In genomic region chr13:88822332-88822895, GRCm38 (mm10) we compare ENCODE assay signal across 8 mouse cellular contexts. TPM values are rescaled to one million over a fixed set of nuclear protein-coding genes. Genes with fewer than 3 reads are reported as not detected.
DNase-seq lines count a peak whose midpoint lies in the region; ATAC-seq and TF ChIP-seq lines count a peak whose summit lies in the region.

No protein-coding gene starts in this region.

- H3K36me3 ChIP-seq in kidney, postnatal 0 days (ENCODE audit: insufficient read depth, low read length) = no peaks in the 10 kb centered on the region
- H3K36me3 ChIP-seq in embryonic facial prominence, embryonic 10.5 days (replicated peaks) = no peaks in the 10 kb centered on the region
- H3K36me3 ChIP-seq in intestine, embryonic 14.5 days (ENCODE audit: control insufficient read depth, insufficient read depth, low read length) = no peaks in the 10 kb centered on the region

- H3K4me1 ChIP-seq in kidney, postnatal 0 days (replicated peaks; ENCODE audit: insufficient read depth, low read length) = 0 out of 2 replicates have a peak, but pooled peaks cover 4% of the 10 kb centered on the region
- H3K4me1 ChIP-seq in embryonic facial prominence, embryonic 10.5 days = peaks cover 30% of the 10 kb centered on the region
- peaks cover 6% of the 10 kb centered on the region; the same call in 1 of the 2 replicates for H3K4me1 ChIP-seq in intestine, embryonic 14.5 days (replicated peaks; ENCODE audit: control insufficient read depth, insufficient read depth, low read length)

- no peak overlapping the region for H3K27ac ChIP-seq in kidney, postnatal 0 days
- H3K27ac ChIP-seq in embryonic facial prominence, embryonic 10.5 days (replicated peaks) = peak overlapping the region; percentile 92
- no peak overlapping the region for H3K27ac ChIP-seq in intestine, embryonic 14.5 days (ENCODE audit: low read depth)

- H3K4me3 ChIP-seq in kidney, postnatal 0 days (replicated peaks; ENCODE audit: low read depth, low read length) = peak overlapping the region; percentile 63
- H3K4me3 ChIP-seq in embryonic facial prominence, embryonic 10.5 days = peak overlapping the region; percentile 79
- peak overlapping the region; percentile 71 for H3K4me3 ChIP-seq in intestine, embryonic 14.5 days (ENCODE audit: low read depth, low read length)

- 16% methylated on average over 10 of the region's 10 CpGs for WGBS in kidney, postnatal 0 days
- 3% methylated on average over 10 of the region's 10 CpGs for WGBS in embryonic facial prominence, embryonic 10.5 days
- 13% methylated on average over 10 of the region's 10 CpGs for WGBS in intestine, embryonic 14.5 days

- H3K27me3 ChIP-seq in kidney, postnatal 0 days (ENCODE audit: insufficient read depth, low read length) = 0 out of 2 replicates have a peak, but pooled peaks cover 3% of the 10 kb centered on the region
- peaks cover 21% of the 10 kb centered on the region for H3K27me3 ChIP-seq in embryonic facial prominence, embryonic 10.5 days (replicated peaks; ENCODE audit: low read depth, poor library complexity, severe bottlenecking)
- H3K27me3 ChIP-seq in intestine, embryonic 14.5 days (replicated peaks; ENCODE audit: control insufficient read depth, insufficient read depth, low read length) = no peaks in the 10 kb centered on the region

- ATAC-seq in kidney, postnatal 0 days (replicated peaks; ENCODE audit: low FRiP score, low read depth) = no peak
- no peak for ATAC-seq in intestine, embryonic 14.5 days (replicated peaks; ENCODE audit: low FRiP score, low TSS enrichment, low read depth)

- no peak for TF ChIP-seq CTCF in kidney, postnatal 0 days (IDR thresholded peaks at IDR 0.05; ENCODE audit: low read depth)

- H3K9me3 ChIP-seq in kidney, postnatal 0 days (replicated peaks; ENCODE audit: low read length) = no peaks in the 10 kb centered on the region
- H3K9me3 ChIP-seq in embryonic facial prominence, embryonic 10.5 days = no peaks in the 10 kb centered on the region
- H3K9me3 ChIP-seq in intestine, embryonic 14.5 days (ENCODE audit: control insufficient read depth, low read length) = no peaks in the 10 kb centered on the region

- H3K9ac ChIP-seq in kidney, postnatal 0 days (ENCODE audit: low read depth, low read length) = no peak overlapping the region
- H3K9ac ChIP-seq in intestine, embryonic 14.5 days (ENCODE audit: low read length) = peak overlapping the region; percentile 65; the same call in 1 of the 2 replicates

- no peak for DNase-seq in kidney, postnatal 0 days (ENCODE audit: low spot score)
- no peak for DNase-seq in kidney, postnatal 14 days
- DNase-seq in embryonic facial prominence, embryonic 10.5 days (ENCODE audit: low spot score) = peak; percentile 36
- DNase-seq in intestine, embryonic 14.5 days (ENCODE audit: low spot score) = no peak
- peak; percentile 42 for DNase-seq in neural tube, embryonic 10.5 days (ENCODE audit: extremely low spot score, low spot score)
- DNase-seq in adrenal gland, postnatal 25 days = no peak
- no peak for DNase-seq in kidney, adult 18-20 months
- no peak for DNase-seq in spleen, adult 12 weeks (ENCODE audit: low spot score)

- peak overlapping the region; percentile 99 for H3K4me2 ChIP-seq in kidney, postnatal 0 days (ENCODE audit: low read length)
- peak overlapping the region; percentile 97 for H3K4me2 ChIP-seq in intestine, embryonic 14.5 days (ENCODE audit: low read length)

RNA-seq across cellular contexts. Expression of gene Edil3, which starts 1.1 kb away (rescaled TPM):
- 2.0 and 2.3 TPM in 2 replicates for polyA plus RNA-seq in kidney, postnatal 0 days (2015; fragmentation: Nextera tagmentation; extraction: Ambion mirVana)
- polyA plus RNA-seq in embryonic facial prominence, embryonic 10.5 days (2016; fragmentation: Nextera tagmentation; extraction: Ambion mirVana) = 13.2 and 13.4 TPM in 2 replicates
- 12.9 and 16.4 TPM in 2 replicates for polyA plus RNA-seq in intestine, embryonic 14.5 days (2014; fragmentation: Nextera tagmentation; extraction: Ambion mirVana)
- 3.1 and 3.3 TPM in 2 replicates for total RNA-seq in adrenal gland, postnatal 25 days (2021)

Comparison
In these comparisons a context has a peak if more than half of its experiments do, and no peak if none do; other contexts are left out.
1. DNase-seq: peak in embryonic facial prominence, embryonic 10.5 days (single experiment) and neural tube, embryonic 10.5 days (single experiment); none in kidney, postnatal 0 days (single experiment), kidney, postnatal 14 days (single experiment), intestine, embryonic 14.5 days (single experiment), adrenal gland, postnatal 25 days (single experiment), kidney, adult 18-20 months (single experiment) and spleen, adult 12 weeks (single experiment).
2. Peak in every context shown above with its lines, with median percentiles within 50 percentile points of each other: H3K4me3 ChIP-seq.